Mouse (Mus musculus) WW6 (cell line): ENCODE data around the gene Psmd4.
"Not testable (repeated sequence)": the region's sequence is repeated elsewhere in the genome, so short reads cannot be mapped to it uniquely, and the experiment has no call there.

ENCODE experiments used
- DNase-seq: peaks from one replicate; pipeline ENCODE4 v3.0.0-alpha.2; 2013; ENCODE audit warnings: low read depth, low spot score

Gene Psmd4

GRCm38 (mm10) chr3:95042166-95042837 lies at the start of gene Psmd4:
Gene Psmd4, minus strand, starts transcription at chr3:95042614.
- peak; percentile 93 for DNase-seq

- DNase-seq, result no peak
Observed at GRCm38 (mm10) chr3:95088071-95088470, 45.7 kb upstream of the Psmd4 start.

- no peak for DNase-seq
Observed at GRCm38 (mm10) chr3:95071606-95072005, 29.2 kb upstream of the Psmd4 start.

DNA sequence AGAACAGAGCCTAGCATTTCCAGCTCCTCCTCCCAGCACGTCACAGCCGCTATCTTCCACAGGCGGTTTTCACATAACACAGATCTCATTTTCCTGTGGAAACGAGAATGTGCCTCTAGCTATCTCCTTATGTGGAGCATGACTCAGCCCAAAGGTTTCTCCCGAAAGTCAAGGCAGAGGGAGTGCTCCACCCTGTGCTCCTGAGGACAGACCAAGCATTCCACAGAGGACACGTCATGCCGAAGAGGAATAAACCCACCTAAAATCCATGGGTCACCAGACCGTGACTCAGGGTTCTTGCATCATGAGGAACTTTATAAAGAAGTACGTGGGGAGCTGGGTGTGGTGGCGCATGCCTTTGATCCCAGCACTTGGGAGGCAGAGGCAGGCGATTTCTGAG lies 24.2 kb upstream of the Psmd4 start:
- DNase-seq, result peak; percentile 76

- DNase-seq, result no peak
Observed at GRCm38 (mm10) chr3:95066095-95066494, 23.7 kb upstream of the Psmd4 start.

DNA sequence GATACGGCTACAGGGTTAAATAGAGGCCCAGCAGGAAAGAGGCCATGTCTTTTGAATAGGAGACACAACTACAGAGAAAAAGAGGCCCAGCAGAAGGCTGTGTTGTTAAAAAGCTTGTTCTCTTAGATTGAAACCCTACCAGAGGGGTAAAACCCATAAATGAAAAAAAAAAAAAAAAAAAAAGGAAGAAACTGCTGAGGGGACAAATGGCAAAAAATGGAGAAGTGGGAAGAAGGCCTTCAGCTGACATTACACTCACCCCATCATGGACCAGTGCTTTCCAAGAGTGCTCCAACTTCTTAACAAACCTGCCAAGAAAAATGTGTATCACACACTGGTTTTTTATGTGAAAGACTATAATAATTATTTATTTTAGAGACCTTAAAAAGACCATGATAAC lies 23.1 kb upstream of the Psmd4 start:
- no peak for DNase-seq

DNA sequence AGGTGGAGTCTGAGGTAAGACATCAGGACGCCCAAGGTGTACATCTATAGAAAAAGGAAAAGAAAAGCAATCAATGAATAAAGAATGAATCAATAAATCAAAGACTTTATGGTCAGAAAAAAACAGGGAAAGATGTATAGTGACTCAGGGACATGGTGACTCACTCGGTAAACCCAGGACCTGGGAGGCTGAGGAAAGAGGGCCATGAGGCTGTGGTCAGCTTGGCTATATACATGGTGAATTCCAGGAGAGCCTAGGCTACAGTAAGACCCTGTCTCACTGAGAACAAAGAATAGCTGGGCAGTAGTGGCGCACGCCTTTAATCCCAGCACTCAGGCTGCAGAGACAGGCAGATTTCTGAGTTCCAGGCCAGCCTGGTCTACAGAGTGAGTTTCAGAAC lies 21.3 kb upstream of the Psmd4 start:
- no peak for DNase-seq

DNA sequence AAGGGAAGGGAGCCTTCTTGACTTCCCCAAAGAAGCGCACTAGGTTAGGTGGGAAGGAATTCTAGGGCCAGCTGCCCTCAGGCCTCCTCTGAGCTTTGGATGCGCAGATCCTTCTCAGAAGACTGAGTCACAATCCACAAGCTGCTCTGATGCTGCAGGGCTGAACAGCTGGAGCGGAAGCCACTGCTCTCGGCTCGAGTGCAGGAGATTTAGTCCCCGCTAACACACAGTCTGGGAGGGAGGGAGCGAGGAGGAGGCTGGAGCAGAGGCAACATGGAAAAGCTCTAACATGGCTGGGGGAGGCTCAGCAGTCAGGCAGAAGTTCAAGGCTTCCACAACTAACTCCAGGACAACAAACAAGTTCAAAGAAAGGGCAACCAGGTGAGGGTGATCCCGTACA lies 15.7 kb upstream of the Psmd4 start:
- no peak for DNase-seq

DNA sequence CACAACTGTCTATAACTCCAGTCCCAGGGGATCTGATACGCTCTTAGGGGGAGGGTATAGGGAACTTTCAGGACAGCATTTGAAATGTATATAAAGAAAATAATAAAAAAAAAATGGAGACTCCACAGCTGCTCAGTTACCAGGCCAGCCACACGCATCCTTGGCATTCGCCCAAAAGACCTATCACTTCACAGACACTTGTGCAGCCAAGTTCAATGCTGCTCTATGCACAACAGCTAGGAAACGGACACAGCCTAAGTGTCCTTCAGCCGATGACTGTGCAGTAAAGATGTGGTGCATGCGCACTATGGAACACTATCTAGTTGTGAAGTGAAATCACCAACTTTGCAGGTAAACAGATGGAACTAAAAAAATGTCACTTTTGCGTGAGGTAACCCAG lies 13.9 kb upstream of the Psmd4 start:
- no peak for DNase-seq

DNA sequence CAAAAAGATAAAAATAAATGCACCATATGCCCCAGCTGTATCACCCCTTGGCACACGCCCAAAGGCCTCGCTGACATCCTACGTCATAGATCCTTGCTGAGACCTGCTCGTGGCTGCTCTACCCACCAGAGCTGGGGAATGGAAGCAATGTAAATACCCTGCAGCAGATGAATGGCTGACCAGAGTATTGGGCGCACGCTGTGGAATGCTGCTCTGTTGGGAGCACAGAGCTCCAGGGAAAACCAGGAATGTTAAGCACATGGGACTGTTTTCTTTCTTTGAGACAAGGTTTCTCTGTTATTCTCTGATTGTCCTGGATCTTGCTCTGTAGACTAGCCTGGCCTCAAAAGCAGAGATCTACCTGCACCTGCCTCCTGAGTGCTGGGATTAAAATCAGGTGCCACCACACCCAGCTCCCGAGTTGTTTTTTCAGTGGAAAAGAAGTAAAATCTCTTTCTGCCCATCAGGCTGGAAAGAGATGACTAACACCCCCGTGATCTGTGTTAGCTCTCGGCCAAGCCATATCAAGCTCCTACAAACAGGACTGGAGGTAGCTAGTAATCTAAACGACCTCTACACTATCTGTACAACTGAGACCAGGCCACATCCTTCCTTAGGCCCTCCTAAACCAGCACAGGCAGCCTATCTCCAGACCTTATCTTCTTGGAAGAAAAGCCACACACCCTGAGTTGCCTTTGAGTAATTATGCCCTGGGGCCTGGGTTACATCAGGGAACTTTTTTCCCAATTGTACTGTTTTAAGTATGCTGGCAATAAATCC lies 12.3 kb upstream of the Psmd4 start:
- no peak for DNase-seq

- DNase-seq, result peak; percentile 60
Observed at GRCm38 (mm10) chr3:95053701-95054100, 11.3 kb upstream of the Psmd4 start.

GRCm38 (mm10) chr3:95052959-95053358 lies 10.5 kb upstream of the Psmd4 start:
- DNase-seq, result no peak

DNA sequence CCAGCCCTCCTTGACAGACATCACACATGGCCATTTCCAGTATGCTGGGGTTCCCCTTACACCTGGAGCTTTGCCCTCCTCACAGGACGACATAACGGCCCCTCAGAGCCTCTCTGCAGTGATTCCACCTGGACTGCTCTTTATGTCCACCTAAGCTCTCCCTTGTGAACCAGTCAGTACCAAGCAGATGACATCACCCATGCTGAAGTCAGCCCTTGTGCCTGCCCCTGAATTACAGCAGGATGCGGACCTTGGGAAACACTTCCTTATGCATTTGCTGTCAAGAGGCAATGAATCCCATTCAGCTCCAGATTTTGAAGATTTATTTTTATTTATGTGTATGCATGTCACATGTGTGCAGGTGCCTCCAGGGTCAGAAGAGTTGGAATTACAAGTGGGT lies 5.5 kb upstream of the Psmd4 start:
- no peak for DNase-seq

- no peak for DNase-seq
Observed at GRCm38 (mm10) chr3:95046462-95047057, 4.1 kb upstream of the Psmd4 start.

GRCm38 (mm10) chr3:95043251-95043650 lies 837 bp upstream of the Psmd4 start:
- DNase-seq, result no peak

DNA sequence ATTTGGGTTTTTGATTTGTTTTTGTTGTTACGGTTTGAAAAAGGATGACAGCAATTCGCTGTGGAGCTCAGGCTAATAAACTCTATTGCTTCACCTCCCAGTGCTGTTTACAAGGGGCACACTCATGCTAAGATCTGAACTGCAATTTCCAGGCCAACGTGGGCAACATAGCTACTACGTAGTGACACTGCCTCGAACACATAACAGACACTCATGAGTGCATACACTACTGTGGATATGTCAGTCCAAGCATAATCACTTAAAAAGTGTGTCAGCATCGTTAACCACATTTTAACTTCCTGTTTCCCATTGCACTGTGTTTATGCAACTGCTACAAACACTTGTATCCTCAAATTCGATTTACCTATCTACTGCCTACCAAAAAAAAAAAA lies 420 bp upstream of the Psmd4 start:
- no peak for DNase-seq

- no peak for DNase-seq
Observed at GRCm38 (mm10) chr3:95041625-95042024, 789 bp downstream of the Psmd4 start.

- DNase-seq, result no peak
Observed at GRCm38 (mm10) chr3:95029953-95030352, 12.5 kb downstream of the Psmd4 start.

GRCm38 (mm10) chr3:95029291-95029827 lies 13.1 kb downstream of the Psmd4 start:
- not testable (repeated sequence) for DNase-seq

- no peak for DNase-seq
Observed at GRCm38 (mm10) chr3:95028603-95029002, 13.8 kb downstream of the Psmd4 start.

DNA sequence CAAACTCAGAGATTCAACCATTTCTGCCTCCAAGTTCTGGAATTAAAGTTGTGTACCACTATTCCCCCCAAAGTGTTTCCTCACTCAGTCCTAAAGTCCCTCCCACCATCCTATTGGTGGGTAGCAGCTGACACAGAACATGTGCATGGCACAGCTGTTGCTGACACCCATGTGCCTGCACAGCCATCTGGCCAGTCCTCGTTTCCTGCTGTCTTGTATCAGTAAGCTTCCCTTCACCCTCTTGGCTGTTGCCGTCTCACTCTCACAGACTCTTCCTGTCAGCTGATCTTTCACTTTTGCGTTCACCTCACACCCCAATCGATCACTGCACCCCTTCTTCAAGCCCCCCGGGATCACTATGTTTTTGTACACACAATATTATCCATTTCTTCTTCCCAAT lies 14.7 kb downstream of the Psmd4 start:
- DNase-seq, result no peak

DNA sequence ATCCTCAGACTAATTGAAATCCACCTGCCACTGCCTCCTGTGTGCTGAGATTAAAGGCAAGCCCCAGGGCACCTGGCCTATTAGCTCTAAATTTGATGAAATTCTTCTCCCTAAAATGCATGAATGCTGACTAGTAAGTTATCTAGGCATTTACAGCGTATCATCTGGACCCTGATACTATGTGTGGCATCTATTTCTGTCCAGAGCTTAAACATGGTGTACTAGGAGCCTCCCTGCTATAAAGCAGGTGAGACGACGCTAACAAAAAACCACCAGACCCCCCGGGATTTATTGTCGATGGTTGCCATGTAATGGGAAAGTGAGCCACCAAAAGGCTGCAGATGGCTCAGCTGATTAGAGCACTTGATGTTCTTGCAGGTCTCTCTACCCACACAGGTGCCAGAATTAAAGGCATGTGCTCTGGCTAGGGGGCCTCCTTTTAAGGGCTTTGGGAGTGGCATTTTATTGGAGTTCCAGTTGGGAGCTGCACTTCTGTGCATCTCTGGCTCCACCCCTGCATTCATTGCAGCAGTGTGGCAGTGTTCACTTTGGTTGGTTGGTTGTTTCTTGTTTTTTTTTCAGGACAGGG lies 15.3 kb downstream of the Psmd4 start:
- no peak for DNase-seq
